Mouse (Mus musculus) gastrocnemius, adult 2 months (tissue): ENCODE results near the gene Sugct. TPM values are rescaled to one million over a fixed set of nuclear protein-coding genes. Genes with fewer than 3 reads are reported as not detected.
A peak's percentile ranks its signal among the peaks of the same experiment; 100 is the strongest.

ENCODE experiments used
- DNase-seq: peaks from one replicate; pipeline ENCODE4 v3.0.0; 2022
- H3K27ac ChIP-seq: fragments of 200-600 bp; 2 replicates; pipeline ENCODE4 v1.8.1; 2022; ENCODE audit warnings: mild to moderate bottlenecking
- H3K4me3 ChIP-seq: fragments of 200-600 bp; 2 replicates; pipeline ENCODE4 v1.8.1; 2022; ENCODE audit warnings: mild to moderate bottlenecking, moderate library complexity
- CTCF ChIP-seq: fragments of 200-600 bp; IDR thresholded peaks from 2 replicates; pipeline ENCODE4 v1.8.1; 2022; ENCODE audit warnings: antibody characterized with exemption, mild to moderate bottlenecking, moderate library complexity
- intact Hi-C: fragments of 180-260 bp; cut with DNase I; formaldehyde crosslinking; loops from one replicate; pipeline ENCODE4 v1.15.1; 2025
- total RNA-seq, 2 experiments: library from RNA; stranded (reverse); gene quantifications; 2 replicates each; pipeline ENCODE4 v1.2.3; 2021

The Sugct gene
- total RNA-seq, 2 experiments from 2014 or later: 0.82 to 1.4 TPM

DNA sequence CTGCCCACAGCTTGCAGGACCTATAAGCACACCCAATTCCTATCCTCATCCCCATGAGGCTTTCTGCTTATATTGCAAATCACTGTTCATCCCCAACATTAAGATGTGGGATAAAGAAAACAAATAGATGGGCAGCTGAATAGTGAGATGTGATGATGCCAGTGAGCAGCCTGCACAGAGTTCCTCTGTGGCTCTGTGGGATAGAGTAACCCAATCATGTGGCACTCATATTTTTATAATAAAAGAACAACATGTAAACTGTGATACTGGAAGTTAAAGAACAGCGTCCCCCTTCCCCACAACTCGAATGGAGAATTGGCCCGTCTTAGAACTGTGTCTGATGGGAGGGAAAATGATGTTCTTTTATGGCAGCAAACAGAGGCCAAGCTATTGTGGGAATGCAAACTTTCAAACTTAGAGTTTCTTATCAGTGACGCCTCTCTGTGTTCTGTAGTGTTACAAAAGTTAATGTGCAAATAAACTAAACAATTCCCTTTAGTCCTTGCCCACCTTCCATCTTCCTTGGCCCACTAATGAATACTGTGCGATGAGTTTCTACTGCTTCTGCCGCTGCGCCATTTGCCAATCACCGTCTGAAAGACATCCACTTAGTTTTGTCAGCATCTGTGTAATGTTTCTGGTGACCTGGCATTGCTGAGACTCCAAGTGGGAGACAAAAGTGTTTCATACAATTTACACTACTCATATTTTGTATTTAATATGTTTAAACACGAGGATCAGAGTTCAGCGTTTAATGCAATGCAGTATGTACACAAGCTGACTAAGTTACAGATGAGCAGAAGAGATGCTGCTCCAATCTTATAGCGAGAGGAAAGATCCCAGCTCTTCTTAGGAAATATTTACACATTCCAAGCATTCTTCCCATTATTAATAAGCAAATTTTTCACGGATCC, 756.5 kb downstream of the Sugct start:
- no peak overlapping the region for H3K4me3 ChIP-seq
- intact Hi-C loops: no loop called here
- H3K27ac ChIP-seq: no peak overlapping the region
- DNase-seq: no peak
- TF ChIP-seq CTCF: no peak

DNA sequence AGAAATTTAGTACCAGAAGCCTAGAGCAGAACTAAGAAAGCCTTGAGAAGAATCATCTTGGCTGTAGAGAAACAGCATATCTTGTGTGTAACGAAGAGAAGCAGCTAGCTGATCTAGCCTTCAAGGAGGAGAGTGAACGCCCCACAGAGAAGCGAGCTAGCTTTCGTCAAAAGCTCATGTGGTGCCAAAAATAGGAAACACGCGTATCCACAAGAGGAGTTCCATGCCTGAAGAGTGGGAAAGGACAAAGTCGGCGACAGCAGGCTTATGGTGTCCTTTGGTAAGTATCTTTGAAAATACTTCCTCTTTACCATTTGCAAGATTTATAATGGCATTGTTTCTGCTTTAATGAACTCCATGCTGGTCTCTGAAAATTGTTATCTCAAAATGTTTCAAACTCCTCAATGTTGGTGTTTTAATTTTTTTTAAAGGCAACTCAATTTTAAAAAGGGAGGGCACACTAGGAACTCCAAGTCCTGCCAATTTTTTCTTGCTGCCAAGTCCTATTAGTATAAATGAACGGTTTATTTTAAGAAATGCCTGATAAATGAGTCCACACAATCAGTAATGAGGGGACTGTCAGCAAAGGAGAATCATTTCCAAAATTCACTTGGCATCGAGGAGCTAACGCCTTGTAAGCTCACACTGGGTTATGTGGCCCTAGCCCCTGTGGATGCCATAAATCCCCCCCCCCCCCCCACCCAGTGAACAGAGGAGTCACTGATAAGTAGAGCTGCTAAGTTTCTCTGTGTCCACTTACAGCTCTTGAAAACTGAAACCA, 757.7 kb downstream of the Sugct start:
- TF ChIP-seq CTCF: no peak
- DNase-seq: no peak
- Histone ChIP-seq H3K27ac (no peak overlapping the region), H3K4me3 (no peak overlapping the region)
- intact Hi-C loops: no loop called here

DNA sequence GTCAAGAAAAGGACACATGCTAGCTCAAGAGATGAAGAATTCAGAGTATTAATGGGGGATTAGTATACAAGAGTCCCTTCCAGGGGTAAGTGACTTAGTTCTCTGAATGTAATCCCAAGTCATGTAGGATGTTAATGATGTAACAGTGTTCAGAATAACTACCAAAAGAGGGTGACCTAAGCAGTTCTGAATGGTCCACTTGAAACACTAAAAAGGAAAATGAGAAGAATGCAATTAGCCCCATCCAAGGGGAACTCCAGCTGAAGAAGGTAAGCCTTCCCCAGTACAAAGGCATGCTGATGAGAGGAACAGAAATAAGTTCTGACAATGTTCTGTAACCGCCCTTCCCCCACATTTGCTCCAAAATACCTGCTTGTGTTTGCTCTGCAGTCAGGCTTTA, 760.3 kb downstream of the Sugct start:
- TF ChIP-seq CTCF: no peak
- no peak for DNase-seq
- no peak overlapping the region for H3K27ac ChIP-seq
- intact Hi-C loops: no loop called here
- H3K4me3 ChIP-seq: no peak overlapping the region

GRCm38 (mm10) chr13:16933600-16933999, 761.8 kb downstream of the Sugct start:
- H3K4me3 ChIP-seq: no peak overlapping the region
- intact Hi-C loops: no loop called here
- no peak for DNase-seq
- H3K27ac ChIP-seq: no peak overlapping the region
- no peak for TF ChIP-seq CTCF

DNA sequence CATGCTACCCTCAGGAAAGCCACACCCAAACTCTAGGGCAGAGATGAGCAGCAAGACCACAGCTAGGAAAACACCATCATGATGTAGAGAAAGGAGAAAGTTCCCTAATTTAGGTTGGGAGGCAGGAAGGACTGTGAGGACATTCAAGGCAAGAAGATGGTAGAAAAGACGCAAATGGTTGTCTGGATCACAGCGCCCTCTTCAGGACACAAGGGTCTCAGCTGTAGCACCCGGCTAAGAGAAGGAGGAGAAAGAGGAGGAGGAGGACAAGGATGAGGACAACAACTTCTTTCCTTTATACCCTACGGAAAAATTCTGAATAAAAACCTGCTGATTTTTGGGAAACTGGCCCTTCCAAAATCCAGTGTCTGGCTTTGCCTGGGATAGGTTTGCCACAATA, 774.0 kb downstream of the Sugct start:
- intact Hi-C loops: no loop called here

GRCm38 (mm10) chr13:16915697-16916096, 779.7 kb downstream of the Sugct start:
- no peak for DNase-seq
- no peak for TF ChIP-seq CTCF
- Histone ChIP-seq H3K4me3 (no peak overlapping the region), H3K27ac (no peak overlapping the region)
- intact Hi-C loops: no loop called here

More for the DNA sequence above, 774.0 kb downstream of the Sugct start:
- DNase-seq: no peak
- no peak overlapping the region for H3K27ac ChIP-seq
- peak; percentile 10; the same call in 1 of the 2 replicates for TF ChIP-seq CTCF
- no peak overlapping the region for H3K4me3 ChIP-seq

- Histone ChIP-seq H3K4me3 (no peak overlapping the region), H3K27ac (no peak overlapping the region)
- DNase-seq: no peak
- TF ChIP-seq CTCF: no peak
- intact Hi-C loops: no loop called here
Measured at GRCm38 (mm10) chr13:16912214-16912613, 783.1 kb downstream of the Sugct start.

DNA sequence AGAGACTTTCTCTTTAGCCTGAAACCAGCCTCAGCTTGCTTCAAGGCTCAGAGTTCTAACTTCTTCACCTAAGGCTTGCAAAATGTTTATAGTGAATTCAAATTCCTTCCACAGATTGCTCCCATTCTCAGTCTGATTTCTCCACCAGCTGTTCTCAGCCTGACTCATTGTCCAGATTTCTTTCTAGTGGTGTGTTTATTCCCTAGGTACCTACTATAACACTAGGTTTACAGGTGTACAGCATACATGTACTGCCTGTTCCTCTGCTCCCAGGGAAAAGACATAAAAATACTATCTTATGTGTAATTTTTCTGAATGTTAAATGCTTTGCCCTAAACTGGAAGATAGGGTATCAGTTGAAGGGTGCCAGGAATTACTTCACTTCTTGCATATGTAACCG, 788.4 kb downstream of the Sugct start:
- intact Hi-C loops: no loop called here
- no peak overlapping the region for H3K4me3 ChIP-seq
- H3K27ac ChIP-seq: no peak overlapping the region
- no peak for TF ChIP-seq CTCF
- DNase-seq: no peak

GRCm38 (mm10) chr13:16901424-16901823, 793.9 kb downstream of the Sugct start:
- no peak for DNase-seq
- no peak overlapping the region for H3K4me3 ChIP-seq
- TF ChIP-seq CTCF: no peak
- intact Hi-C loops: no loop called here
- H3K27ac ChIP-seq: no peak overlapping the region

- DNase-seq: no peak
- TF ChIP-seq CTCF: no peak
- intact Hi-C loops: no loop called here
- H3K4me3 ChIP-seq: no peak overlapping the region
- H3K27ac ChIP-seq: no peak overlapping the region
Measured at GRCm38 (mm10) chr13:16898084-16898792, 797.1 kb downstream of the Sugct start.

- intact Hi-C loops: no loop called here
- Histone ChIP-seq H3K27ac (no peak overlapping the region), H3K4me3 (no peak overlapping the region)
- TF ChIP-seq CTCF: no peak
- DNase-seq: no peak
Measured at GRCm38 (mm10) chr13:16878056-16878455, 817.3 kb downstream of the Sugct start.

DNA sequence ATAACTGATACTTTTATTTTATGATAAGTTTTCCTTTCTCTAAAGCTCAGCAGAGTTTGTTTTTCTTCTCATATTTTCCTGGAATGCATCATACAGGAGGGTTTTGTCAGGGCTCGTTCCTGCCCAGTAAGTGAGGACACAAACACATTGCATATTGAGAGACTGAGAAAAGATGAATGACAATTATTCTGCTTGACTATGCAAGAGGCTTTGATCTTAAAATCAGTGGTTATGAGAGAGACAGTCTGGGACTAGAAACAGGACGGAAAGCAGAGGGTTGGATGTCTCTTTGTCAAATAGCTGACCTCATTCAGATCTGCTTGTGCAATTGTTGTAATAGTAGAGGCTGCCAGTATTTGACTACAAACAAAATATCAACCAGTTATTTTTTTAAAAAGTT, 835.4 kb downstream of the Sugct start:
- intact Hi-C loops: no loop called here
- no peak for TF ChIP-seq CTCF
- DNase-seq: no peak
- Histone ChIP-seq H3K4me3 (no peak overlapping the region), H3K27ac (no peak overlapping the region)

- TF ChIP-seq CTCF: no peak
- no peak for DNase-seq
- H3K4me3 ChIP-seq: no peak overlapping the region
- intact Hi-C loops: no loop called here
- H3K27ac ChIP-seq: no peak overlapping the region
Measured at GRCm38 (mm10) chr13:16847236-16847635, 848.1 kb downstream of the Sugct start.
